Mouse (Mus musculus): ENCODE results near the gene Pafah2.

DNA sequence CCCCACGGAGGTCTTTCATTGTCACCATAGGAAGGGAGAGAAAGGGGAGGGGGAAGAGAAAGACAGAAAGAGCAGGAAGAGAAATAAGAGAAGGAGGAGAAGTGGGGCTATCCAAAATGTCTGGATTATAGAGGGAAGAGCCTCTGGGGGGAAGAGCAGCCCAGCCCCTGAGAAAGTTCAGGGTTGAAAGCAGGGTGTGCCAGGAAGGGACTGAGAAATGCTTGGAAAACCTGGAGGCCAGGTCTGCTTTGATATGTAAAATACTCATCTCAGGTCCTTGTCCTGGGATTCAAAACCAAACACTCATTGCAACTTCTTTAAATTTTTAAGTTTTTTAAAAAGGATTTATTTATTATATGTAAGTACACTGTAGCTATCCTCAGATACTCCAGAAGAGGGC is 4.5 kb upstream of the Pafah2 start:
- TF ChIP-seq CTCF (conservative IDR thresholded peaks at IDR 0.05; ENCODE audit: low read length) (no peak), NANOG (IDR thresholded peaks at IDR 0.05; ENCODE audit: borderline replicate concordance, low read length) (no peak)

Data from E14TG2a.4 (cell line).